Mouse (Mus musculus) heart, postnatal 10 days (tissue): Measurements from ENCODE around the gene Bend4. TPM values are rescaled to one million over a fixed set of nuclear protein-coding genes. Genes with fewer than 3 reads are reported as not detected.

Experiments used
- DNase-seq, 2 experiments: peaks; one replicate each; pipeline ENCODE4 v3.0.0; 2021
- intact Hi-C: fragments of 180-260 bp; cut with DNase I; formaldehyde crosslinking; loops from one replicate; pipeline ENCODE4 v1.15.1; 2025
- total RNA-seq, 2 experiments: library from RNA; stranded (reverse); gene quantifications; 2 replicates each; pipeline ENCODE4 v1.2.3; 2021

Bend4 gene
- total RNA-seq, 2 experiments from 2014 or later, result 5.4 to 9.4 TPM

DNA sequence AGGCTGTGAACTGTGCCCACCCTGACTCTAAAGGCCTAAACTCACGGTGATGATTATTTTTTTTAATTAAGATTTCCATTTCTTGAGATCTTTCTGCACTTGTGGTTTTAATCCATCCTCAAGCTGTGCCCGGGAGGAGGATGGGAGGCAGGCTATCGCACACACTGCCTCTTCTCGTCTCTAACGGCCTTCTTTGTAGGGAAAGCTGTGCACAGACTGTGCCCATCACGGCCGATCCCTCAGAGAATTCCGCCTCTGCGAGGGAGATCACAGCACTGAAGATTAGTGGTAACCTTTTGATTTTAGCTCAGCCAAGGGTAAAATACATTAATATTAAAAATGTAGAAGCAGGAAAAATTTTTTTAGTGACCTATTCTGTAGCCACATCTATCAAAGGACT lies 4.8 kb downstream of the Bend4 start:
- intact Hi-C loops, result loop anchor here (10.0 kb wide), 1 partner anchor 301 kb away; no protein-coding TSS in a partner anchor
- DNase-seq, result no peak

DNA sequence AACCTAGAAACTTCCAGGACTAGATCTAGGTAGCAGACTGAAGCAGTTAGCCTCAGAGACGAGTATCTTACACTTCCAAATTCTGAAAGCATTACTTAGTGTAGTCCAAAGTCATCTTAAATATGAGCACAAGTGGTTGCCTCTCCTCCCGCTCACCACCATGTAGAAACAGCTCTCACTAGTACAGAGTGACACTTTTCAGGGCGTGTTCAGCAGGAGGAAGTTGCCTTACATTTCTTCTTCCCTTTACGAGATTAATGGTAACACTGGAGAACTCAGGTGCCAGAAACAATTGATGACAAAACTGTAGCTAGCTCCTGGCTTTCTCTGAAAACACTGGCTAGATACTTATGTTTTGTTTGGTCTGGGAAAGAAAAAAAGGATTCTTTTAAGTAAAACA lies 8.7 kb downstream of the Bend4 start:
- DNase-seq, result no peak
- intact Hi-C loops, result no loop called here

DNA sequence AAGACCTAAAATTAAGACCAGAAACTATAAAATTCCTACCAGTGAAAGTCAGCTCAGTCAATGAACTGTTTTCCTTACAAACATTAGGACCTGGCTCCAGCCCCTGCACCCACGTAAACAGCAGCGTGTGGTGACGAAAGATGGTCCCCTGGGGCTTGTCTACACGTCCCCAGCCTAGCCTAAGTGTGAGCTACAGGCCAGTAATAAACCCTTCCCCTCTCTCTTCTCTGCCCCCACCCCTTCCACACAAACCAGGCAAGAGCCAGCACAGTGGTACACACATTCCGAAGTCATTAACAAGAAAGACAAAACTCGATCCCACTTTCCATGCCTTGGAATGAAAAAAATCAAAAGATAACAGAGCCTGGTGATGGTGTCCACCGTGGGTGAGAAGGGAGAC lies 16.6 kb downstream of the Bend4 start:
- DNase-seq, result no peak
- intact Hi-C loops, result no loop called here

DNA sequence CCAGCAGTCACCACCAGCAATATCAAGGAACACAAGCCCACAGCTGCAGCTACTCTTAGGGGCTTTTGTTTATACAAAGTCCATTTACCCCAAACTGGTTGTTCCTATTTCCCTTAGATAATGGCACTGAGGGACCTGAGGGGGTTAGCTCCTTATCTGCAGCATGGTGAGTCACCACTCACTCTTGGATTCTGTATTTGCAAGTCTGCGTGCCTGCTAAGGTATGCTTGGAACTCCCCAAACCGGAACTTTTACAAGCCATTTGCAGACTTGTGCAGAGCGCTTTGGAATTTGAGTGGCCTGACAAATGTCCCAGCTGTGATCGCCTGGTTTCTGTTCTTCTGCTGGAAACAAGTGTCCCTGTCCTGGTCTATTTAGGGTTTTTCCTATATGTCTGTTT lies 17.7 kb downstream of the Bend4 start:
- DNase-seq, result peak in 1 of 2 experiments; percentile 47
- intact Hi-C loops, result no loop called here

DNA sequence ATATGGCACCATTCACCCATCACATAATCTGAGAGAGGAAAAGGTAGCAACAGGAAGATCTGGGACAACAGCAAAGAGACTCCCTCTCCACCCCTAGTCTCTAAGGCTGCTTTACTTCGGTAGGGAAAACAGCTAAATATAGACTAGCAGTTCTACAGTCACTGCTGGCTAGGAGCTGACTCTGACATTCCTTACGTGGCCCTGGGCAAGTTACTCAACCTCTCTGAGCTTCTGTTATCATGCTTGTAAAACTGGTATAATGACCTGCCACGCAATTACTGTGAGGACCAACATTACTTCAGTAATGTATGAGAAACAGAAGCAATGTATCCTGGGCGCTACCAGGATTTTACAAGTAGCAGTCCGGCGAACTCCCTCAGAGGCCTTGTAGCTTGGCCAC lies 19.7 kb downstream of the Bend4 start:
- DNase-seq, result no peak
- intact Hi-C loops, result no loop called here

DNA sequence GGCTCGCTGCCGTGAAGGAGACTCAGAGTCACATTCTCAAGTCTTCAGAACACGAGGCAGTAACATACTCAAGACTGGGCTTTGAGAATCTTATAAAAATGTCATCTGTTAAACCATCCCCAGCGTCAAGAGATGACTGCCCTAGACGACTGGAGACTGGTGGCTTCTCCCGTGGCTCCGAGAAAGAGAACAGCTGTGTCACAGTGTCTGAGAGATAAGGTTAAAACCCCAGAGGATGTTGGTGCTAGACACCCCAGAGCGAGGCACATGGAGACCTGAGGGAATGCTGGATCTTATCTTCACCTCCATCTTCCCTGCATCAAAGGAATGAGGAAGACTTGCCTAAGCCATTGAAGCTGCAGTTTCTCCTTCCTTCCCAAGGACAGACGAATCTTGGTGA lies 23.2 kb downstream of the Bend4 start:
- no peak for DNase-seq
- intact Hi-C loops, result no loop called here

DNA sequence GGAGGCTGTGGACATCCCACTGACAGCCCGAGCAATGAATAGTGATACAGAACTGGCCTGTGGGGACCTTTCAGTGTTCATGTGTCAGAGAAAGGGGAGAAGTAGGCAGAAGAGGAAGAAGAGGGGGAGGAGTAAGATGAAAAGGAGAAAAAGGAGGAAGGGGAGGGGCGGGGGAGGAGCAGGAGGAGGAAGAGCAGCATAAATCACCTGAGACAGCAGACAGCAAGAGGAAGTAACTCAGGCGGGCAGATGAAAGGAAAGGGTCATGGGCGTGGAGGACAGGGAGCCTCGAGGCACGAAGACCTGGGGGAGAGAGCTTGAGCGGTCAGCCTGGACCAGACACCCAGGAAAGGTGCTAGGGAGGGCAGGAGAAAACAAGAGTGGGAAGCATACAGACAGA lies 23.7 kb downstream of the Bend4 start:
- intact Hi-C loops, result no loop called here
- no peak for DNase-seq

DNA sequence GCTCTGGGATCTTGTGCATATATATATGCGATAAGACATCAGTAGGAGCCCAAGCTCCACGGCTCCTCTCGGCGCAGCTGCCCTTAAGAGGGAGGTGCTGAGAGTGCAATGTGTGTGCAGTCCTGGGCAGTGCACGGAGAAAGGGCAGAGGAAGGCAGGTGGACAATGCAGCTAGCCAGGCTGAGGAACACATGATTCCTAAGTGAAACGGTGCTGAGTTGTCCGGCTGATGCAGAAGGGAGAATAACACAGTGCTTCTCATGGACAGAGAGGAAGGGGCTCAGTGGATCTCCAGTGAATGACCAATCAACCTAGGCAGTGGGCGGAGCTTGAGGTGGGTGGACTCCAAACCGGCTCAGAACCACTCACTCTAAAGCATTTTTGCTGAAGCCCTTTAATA lies 26.5 kb downstream of the Bend4 start:
- intact Hi-C loops, result no loop called here
- DNase-seq, result no peak

DNA sequence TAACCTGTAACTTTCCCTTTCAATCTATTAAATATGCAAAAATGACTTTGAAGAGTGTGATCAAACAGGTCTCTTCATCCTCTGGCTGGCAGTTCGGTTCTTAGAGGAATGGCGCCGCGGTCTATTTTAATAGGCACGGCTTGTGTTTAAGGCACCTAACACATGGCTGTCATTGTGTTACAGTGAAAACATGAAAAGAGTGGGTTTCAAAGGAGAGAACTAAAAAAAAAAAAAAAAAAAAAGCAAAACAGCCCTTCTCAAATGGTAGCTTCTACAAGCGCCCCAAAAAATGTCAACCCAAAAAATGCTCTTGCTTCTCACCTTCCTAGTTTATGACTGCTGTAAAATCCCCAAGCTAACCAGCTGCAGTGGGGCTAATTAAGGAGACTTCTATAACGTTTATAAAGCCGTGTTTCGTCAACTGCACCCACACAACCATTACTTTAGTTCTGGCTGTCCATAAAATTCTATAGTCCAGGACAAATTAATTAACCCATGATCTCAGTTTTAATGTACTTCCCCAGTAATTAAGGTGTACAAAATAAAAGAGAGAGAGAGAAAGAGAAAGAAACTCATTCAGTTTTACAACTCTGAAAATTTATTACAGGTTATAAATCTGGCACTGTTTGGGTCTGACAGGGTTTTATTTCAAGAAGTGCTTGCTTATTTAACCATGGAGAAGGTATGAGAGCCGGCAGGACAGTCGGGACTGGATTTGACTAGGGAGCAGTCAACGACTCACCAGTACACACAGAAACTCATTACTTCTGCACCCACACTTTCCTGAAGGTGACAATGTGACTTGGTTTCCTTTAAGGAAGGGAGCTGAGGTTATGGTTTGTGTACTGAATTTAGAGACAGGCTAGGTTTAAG lies 27.3 kb downstream of the Bend4 start:
- DNase-seq, result no peak
- intact Hi-C loops, result no loop called here

DNA sequence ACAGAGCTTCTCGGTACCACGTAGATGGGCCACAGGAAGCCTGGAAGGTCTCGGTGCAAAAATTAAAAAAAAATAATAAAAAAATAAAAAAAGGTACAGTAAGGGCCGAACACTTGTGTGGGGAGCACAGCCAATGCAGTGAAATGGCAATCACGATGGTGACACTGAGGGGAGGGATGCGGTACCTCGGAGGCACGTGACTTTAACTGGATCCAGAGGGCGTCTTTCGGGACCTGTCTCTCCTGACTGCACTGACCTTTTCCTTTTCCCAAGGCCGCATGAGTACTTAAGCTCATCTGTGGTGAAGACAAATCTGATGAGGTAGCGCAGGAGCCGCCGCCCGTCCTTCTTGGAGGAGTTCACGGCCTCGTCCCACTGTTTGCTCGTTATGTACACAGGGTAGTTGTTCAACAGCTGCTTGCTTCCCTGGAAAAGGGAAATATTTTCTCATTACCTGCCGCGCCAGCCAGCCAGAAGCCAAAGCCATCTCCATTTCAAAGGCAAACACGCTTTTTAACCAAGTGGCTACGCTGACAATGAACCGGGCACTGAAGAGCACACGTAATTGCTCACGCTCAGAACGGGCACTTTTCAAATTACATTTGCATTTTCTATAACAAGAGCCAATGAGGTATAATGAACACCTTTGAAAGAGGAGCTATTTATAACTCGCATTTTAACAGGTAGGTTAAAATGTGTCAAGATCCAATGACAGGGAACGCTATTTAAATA lies 28.1 kb downstream of the Bend4 start:
- intact Hi-C loops, result no loop called here
- DNase-seq, result no peak

DNA sequence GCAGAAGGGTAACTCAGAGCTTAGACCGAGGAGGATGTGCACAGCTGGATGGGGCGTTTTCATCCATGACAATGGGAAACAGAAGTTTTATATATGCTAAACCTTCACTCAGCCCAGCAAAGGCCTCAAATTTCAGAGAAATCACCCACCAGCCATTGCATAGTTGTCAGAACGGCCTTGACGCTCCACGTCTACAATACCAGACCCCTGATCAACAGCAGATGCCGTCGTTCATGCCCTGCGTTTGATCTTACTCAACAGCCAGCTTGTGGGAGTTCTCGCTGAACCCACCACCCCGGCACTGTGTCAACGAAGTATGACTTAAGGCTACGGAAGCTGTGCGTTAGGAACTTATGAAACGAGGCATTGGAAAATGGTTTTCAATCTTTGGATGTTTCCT lies 30.9 kb downstream of the Bend4 start:
- no peak for DNase-seq
- intact Hi-C loops, result no loop called here

DNA sequence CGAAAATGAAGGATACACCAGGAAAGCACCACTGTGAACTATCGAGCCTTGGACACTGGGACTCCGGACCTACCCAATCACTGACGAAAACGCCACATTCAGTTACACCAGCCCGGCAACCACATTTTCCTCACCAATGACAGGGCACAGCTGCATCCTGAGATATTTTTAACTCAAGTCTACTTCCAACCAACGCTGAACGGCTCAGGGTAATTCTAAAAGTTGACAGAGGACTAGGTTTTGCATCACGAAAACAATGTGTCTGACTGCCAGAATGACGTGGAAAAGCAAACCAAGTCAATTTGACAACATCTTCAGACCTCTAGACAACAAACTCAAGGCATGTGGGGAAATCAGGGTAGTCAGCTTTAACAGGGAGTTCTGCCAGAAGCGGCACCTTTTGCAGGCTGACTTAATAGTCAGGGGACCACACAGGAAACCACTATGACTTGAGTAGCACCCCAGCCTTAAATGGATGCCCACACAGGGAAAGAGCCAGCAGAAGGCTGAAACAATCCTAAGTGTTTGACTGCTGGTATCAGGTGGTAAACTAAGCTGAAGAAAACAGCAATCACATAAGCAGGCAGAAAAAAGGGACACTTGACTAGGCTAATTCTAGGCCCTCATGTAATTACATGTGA lies 32.8 kb downstream of the Bend4 start:
- DNase-seq, result peak in 1 of 2 experiments; percentile 42

DNA sequence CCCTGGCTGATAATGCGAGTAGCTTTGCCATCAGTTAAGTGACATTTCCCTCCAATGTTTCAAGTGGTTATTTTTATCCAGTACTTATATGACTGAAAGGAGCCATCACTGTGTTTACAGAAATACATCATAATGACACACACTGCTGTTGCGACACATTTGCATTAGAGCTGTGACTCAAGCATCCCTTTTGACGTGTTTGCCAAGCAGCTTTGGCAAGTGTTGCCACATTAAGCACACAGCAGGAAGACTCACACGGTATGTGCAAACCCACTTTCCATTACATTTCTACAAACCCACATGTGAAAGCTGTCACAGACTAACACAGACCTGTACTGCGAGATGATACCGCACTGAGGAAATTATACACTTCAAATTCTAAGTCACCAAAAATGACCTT lies 34.2 kb downstream of the Bend4 start:
- no peak for DNase-seq
- intact Hi-C loops, result no loop called here

More for the DNA sequence above, 32.8 kb downstream of the Bend4 start:
- intact Hi-C loops, result no loop called here

DNA sequence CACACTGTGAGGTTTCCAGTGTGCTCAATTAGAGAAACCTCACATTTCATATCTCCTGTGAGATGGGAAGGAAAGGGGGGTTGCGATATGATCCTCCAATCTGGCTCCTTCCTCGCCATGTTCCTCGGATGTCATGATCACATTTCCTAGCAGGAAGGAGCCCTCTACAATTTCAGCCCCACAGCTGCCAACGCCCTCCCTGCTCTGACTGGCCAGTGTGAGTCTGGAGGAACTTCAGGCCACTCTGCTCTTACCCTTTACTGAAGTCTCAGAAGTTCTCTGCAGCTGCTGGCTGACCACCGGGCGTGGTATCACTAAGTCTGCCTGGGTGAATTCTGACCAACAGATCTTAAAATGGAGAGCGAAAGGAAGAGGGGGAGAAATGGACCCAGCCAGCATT lies 45.6 kb downstream of the Bend4 start:
- intact Hi-C loops, result no loop called here
- DNase-seq, result no peak

DNA sequence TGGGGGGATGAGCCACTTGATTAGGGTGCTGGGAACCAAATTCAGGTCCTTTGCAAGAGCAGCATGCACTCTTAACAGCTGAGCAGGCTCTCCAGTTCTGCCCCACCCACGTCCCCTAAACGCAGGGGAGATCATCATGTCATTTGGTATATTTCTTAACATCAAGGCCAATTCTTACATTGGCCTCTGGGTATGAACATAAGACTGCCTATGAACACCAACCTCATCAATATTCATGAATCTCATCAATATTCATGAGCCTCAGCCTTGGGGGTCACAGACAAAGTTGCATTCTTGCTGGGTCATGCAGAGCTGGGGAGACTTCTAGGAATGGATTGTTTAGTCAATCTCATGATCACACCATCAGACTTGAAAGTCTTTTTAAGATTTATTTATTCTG lies 46.4 kb downstream of the Bend4 start:
- intact Hi-C loops, result no loop called here
- DNase-seq, result no peak

DNA sequence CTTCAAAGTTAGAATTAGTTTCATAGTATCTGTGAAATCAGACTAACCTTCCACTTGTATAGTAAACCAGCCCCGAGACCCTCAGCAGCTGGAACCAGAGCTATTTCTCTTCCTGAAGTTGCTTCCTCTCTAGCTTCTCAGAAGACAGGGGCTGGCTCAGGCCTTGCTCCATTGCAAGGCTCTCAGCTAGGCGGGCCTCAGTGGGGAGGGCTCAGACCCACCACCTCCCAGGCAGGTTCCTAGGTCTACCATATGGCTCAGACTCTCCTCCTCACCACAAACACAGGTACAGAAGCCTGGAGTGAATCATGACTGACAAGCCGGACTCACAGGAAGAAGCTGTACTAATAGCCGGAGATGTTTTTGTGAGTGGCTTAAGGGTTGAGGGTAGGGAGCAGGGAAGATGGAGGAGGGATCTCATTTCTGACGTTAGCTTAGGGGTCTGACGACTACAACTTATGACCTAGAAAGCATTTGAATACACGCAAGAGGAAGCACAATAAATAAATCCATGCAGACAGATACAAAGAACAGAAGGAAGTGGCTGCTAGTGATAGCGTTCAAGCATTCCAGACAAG lies 51.0 kb downstream of the Bend4 start:
- DNase-seq, result no peak
- intact Hi-C loops, result no loop called here

DNA sequence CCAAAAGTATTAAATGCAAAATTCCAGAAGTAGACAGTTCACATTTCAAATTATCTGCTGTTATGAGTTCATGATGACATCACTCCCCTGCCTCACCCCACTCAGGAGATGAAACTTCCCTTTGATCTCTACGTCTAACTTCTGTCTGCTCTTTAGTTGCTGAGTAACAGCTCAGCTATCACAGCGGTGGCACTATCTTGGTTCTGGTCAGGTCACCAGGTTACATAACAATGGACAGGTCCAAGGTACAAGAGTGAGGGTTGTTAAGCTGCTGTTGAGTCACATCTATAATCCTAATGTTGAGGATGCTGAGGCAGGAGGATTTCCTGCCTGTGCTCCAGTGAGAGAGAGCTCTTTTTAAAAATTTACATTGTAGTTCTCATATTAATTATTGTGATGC lies 65.2 kb downstream of the Bend4 start:
- intact Hi-C loops, result no loop called here
- no peak for DNase-seq

DNA sequence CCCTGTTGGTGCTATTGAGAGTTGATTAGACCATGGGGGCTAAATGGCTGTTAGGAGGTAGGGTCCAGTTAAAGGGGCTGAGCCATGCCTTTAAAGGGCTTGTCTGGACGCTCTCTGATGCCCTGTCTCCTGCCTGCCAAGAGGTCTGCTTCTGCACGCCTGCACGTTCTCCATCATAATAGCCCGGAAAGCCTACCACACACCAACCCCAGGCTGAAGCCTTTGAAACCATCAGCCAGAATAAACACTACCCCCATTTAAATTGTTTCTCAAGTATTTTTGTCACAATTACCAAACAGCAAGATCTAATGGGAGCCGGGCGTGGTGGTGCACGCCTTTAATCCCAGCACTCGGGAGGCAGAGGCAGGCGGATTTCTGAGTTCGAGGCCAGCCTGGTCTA lies 65.8 kb downstream of the Bend4 start:
- DNase-seq, result no peak
- intact Hi-C loops, result no loop called here

DNA sequence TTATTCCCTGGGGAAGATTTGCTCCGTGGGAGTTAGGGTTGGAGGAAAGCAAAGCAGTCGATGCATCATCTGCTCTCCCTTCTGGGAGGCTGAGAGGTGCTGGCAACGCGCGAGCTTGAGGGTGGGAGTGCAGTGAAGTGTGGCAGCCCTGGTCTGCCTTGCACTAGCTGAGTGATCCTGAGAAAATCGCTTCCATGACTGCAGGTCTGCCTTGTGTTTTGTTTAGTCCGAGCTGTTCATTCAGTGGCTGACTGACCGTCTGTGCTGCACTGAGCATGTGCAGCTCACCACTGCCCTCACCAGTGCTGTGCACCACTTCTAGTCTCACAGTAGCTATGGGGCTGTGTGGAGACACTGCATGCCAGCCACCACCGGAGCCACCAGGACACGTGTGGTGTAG lies 79.2 kb downstream of the Bend4 start:
- intact Hi-C loops, result no loop called here

DNA sequence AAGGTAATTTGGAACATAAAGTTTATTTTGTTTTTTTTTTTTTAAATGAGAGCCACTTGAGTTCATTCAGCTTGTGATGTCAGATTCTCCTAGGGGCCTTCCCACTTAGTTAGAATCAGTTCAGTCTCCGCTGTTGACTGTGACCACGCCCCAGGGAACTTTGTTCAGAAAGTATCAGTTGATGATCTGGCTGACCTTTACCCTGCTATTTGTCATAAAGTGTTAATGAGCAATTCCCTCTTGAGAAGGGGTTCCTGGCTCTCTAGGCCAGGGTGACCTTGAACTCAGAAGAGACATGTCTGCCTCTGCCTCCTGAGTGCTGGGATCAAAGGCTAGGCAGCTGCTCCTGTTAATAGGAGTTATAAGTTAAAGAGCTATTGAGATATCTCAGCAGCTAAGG lies 81.0 kb downstream of the Bend4 start:
- DNase-seq, result no peak
- intact Hi-C loops, result no loop called here

More for the DNA sequence above, 79.2 kb downstream of the Bend4 start:
- no peak for DNase-seq
